Mouse (Mus musculus): ENCODE data around the gene Gm10197. TPM values are rescaled to one million over a fixed set of nuclear protein-coding genes. Genes with fewer than 3 reads are reported as not detected.

The Gm10197 gene
- not detected for polyA plus RNA-seq (2015; fragmentation: Illumina TruSeq; extraction: RNeasy Lipid Tissue Mini Kit (QIAGEN cat#74804); ENCODE audit: low read depth, low replicate concordance)

GRCm38 (mm10) chr19:53371666-53372065 is at the start of gene Gm10197:
Gene Gm10197 (minus strand): TSS chr19:53371766.

GRCm38 (mm10) chr19:53390495-53391007 is 19.0 kb upstream of the Gm10197 start, which contains the start of gene Smndc1:
Gene Smndc1 (minus strand): TSS chr19:53390578.

Other genes with a start within 250 kb of the Gm10197 start
- 64.7 TPM for gene Add3, start 231.3 kb downstream of the Gm10197 start, polyA plus RNA-seq (2015; fragmentation: Illumina TruSeq; extraction: RNeasy Lipid Tissue Mini Kit (QIAGEN cat#74804); ENCODE audit: low read depth, low replicate concordance)
- 81.7 TPM for gene Mxi1, start 61.2 kb downstream of the Gm10197 start, polyA plus RNA-seq (2015; fragmentation: Illumina TruSeq; extraction: RNeasy Lipid Tissue Mini Kit (QIAGEN cat#74804); ENCODE audit: low read depth, low replicate concordance)
- 41.1 TPM for gene Smndc1, start 18.8 kb upstream of the Gm10197 start, polyA plus RNA-seq (2015; fragmentation: Illumina TruSeq; extraction: RNeasy Lipid Tissue Mini Kit (QIAGEN cat#74804); ENCODE audit: low read depth, low replicate concordance)
- gene Dusp5, start 157.3 kb upstream of the Gm10197 start, polyA plus RNA-seq (2015; fragmentation: Illumina TruSeq; extraction: RNeasy Lipid Tissue Mini Kit (QIAGEN cat#74804); ENCODE audit: low read depth, low replicate concordance), result 12.0 TPM
- gene Nutf2-ps1, start 217.3 kb upstream of the Gm10197 start, polyA plus RNA-seq (2015; fragmentation: Illumina TruSeq; extraction: RNeasy Lipid Tissue Mini Kit (QIAGEN cat#74804); ENCODE audit: low read depth, low replicate concordance), result 7.0 TPM
- 25.1 TPM for gene Smc3, start 228.6 kb upstream of the Gm10197 start, polyA plus RNA-seq (2015; fragmentation: Illumina TruSeq; extraction: RNeasy Lipid Tissue Mini Kit (QIAGEN cat#74804); ENCODE audit: low read depth, low replicate concordance)

All from brain, adult 10 weeks (tissue).